9 mouse cellular contexts compared by ENCODE assay signal in the genomic region with DNA sequence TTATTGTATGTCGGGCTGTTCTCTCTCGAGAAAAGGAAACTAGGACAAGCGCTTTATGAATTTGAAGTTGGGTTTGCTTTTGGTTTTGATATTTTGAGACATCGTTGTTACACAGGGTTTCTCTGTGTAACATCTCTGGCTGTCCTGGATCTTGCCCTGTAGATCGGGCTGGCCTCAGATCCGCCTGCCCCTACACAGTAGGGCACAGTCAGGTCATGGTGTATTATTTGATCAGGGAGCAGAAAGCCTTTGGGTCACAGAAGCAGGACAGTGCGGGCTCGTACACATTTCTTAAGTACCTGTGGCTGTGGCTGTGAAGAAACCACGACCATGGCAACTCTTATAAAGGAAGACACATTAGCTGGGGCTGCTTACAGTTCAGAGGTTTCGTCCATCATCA. TPM values are rescaled to one million over a fixed set of nuclear protein-coding genes. Genes with fewer than 3 reads are reported as not detected.
A peak's percentile ranks its signal among the peaks of the same experiment; 100 is the strongest.
DNase-seq lines count a peak whose midpoint lies in the region; ATAC-seq and TF ChIP-seq lines count a peak whose summit lies in the region.
"Had no signal": no experiment of that assay in that cellular context is flagged by ENCODE, and none has a peak within 500 bp of the region (broad histone marks: within the 10 kb centered on the region; RNA-seq: fewer than 3 reads in every experiment).

No protein-coding gene starts in this region.

- peaks cover 25% of the 10 kb centered on the region for H3K4me1 ChIP-seq in heart, embryonic 13.5 days
- H3K4me1 ChIP-seq in MEL (ENCODE audit: control insufficient read depth in 1 of 2, insufficient read depth in 2 of 2, low read length in 2 of 2): peaks cover 0 to 14% of the 10 kb centered on the region in 2 experiments; a peak in 3 of 4 replicates
- peaks cover 34% of the 10 kb centered on the region for H3K4me1 ChIP-seq in hindbrain, embryonic 10.5 days (replicated peaks)
- H3K4me1 ChIP-seq in midbrain, embryonic 10.5 days: peaks cover 38% of the 10 kb centered on the region

- no peaks in the 10 kb centered on the region for H3K27me3 ChIP-seq in heart, embryonic 13.5 days (replicated peaks)
- H3K27me3 ChIP-seq in MEL (ENCODE audit: control insufficient read depth in 1 of 2, insufficient read depth in 2 of 2, low read length in 2 of 2): no peaks in the 10 kb centered on the region
- H3K27me3 ChIP-seq in hindbrain, embryonic 10.5 days (ENCODE audit: insufficient read depth, poor library complexity, severe bottlenecking): no peaks in the 10 kb centered on the region
- H3K27me3 ChIP-seq in midbrain, embryonic 10.5 days (ENCODE audit: low read depth, poor library complexity, severe bottlenecking): no peaks in the 10 kb centered on the region
- H3K27me3 ChIP-seq: Patski had no signal

- no peak for TF ChIP-seq POLR2A in MEL (IDR thresholded peaks at IDR 0.05; ENCODE audit: control insufficient read depth in 1 of 2, insufficient read depth in 1 of 2, low read depth in 1 of 2, low read length in 2 of 2, poor library complexity in 1 of 2)

- ATAC-seq in heart, embryonic 13.5 days (ENCODE audit: extremely low read depth, insufficient number of reproducible peaks, low FRiP score, low TSS enrichment): no peak

- H3K9me3 ChIP-seq in heart, embryonic 13.5 days: no peaks in the 10 kb centered on the region
- no peaks in the 10 kb centered on the region for H3K9me3 ChIP-seq in MEL (replicated peaks; ENCODE audit: insufficient read depth, low read length)
- no peaks in the 10 kb centered on the region for H3K9me3 ChIP-seq in hindbrain, embryonic 10.5 days
- H3K9me3 ChIP-seq in midbrain, embryonic 10.5 days (replicated peaks): no peaks in the 10 kb centered on the region

- H3K4me3 ChIP-seq in heart, embryonic 13.5 days: peak overlapping the region; percentile 86
- H3K4me3 ChIP-seq in MEL (ENCODE audit: control insufficient read depth in 1 of 2, insufficient read depth in 1 of 2, low read depth in 2 of 2, low read length in 2 of 2): peak overlapping the region; percentile 77 to 96
- H3K4me3 ChIP-seq in hindbrain, embryonic 10.5 days: peak overlapping the region; percentile 81
- peak overlapping the region; percentile 84 for H3K4me3 ChIP-seq in midbrain, embryonic 10.5 days

- H3K79me2 ChIP-seq in MEL (ENCODE audit: control insufficient read depth, insufficient read depth, low read length, poor library complexity): peaks cover 16% of the 10 kb centered on the region

- WGBS in heart, embryonic 13.5 days: 19% methylated on average over 10 of the region's 10 CpGs
- WGBS in hindbrain, embryonic 10.5 days: 34% methylated on average over 10 of the region's 10 CpGs
- WGBS in midbrain, embryonic 10.5 days: 38% methylated on average over 10 of the region's 10 CpGs

- no peak for DNase-seq in heart, adult 18-20 months
- peak; percentile 43 for DNase-seq in MEL (ENCODE audit: low read depth, low spot score)
- DNase-seq in hindbrain, embryonic 10.5 days (ENCODE audit: low spot score): no peak
- DNase-seq in midbrain, embryonic 10.5 days (ENCODE audit: low spot score): no peak
- no peak for DNase-seq in left cerebral cortex, adult 8-10 months (ENCODE audit: low spot score in 2 of 2)
- DNase-seq in embryo, embryonic 11 days: no peak
- DNase-seq in layer of hippocampus, adult 11-12 months (ENCODE audit: low spot score): no peak

- peaks cover 41% of the 10 kb centered on the region for H3K36me3 ChIP-seq in heart, embryonic 13.5 days
- peaks cover 0 to 9% of the 10 kb centered on the region in 2 experiments; a peak in 3 of 4 replicates for H3K36me3 ChIP-seq in MEL (ENCODE audit: control insufficient read depth in 1 of 2, insufficient read depth in 2 of 2, low read length in 2 of 2)
- peaks cover 41% of the 10 kb centered on the region for H3K36me3 ChIP-seq in hindbrain, embryonic 10.5 days
- peaks cover 43% of the 10 kb centered on the region for H3K36me3 ChIP-seq in midbrain, embryonic 10.5 days

- H3K4me2 ChIP-seq in heart, embryonic 13.5 days: peak overlapping the region; percentile 78

- TF ChIP-seq EP300 in MEL (IDR thresholded peaks at IDR 0.05; ENCODE audit: low read depth in 1 of 2, low read length in 2 of 2): no peak

- no peak overlapping the region; the same call in 1 of the 2 replicates for H3K27ac ChIP-seq in heart, embryonic 13.5 days (replicated peaks)
- H3K27ac ChIP-seq in MEL (ENCODE audit: control insufficient read depth, low read depth, low read length): no peak overlapping the region; the same call in 1 of the 2 replicates
- H3K27ac ChIP-seq in hindbrain, embryonic 10.5 days: peak overlapping the region; percentile 96
- H3K27ac ChIP-seq in midbrain, embryonic 10.5 days (replicated peaks): peak overlapping the region; percentile 96

- no peak for TF ChIP-seq CTCF in MEL (IDR thresholded peaks at IDR 0.05 in 2 of 3, conservative IDR thresholded peaks at IDR 0.05 in 1 of 3; ENCODE audit: control insufficient read depth in 1 of 3, insufficient read depth in 1 of 3, low read depth in 2 of 3, low read length in 3 of 3, poor library complexity in 1 of 3, severe bottlenecking in 1 of 3)

- H3K9ac ChIP-seq in heart, embryonic 13.5 days: peak overlapping the region; percentile 93
- peak overlapping the region; percentile 97 for H3K9ac ChIP-seq in MEL (ENCODE audit: control insufficient read depth, low read depth, low read length, poor library complexity, severe bottlenecking)

- no peak for TF ChIP-seq RAD21 in MEL (IDR thresholded peaks at IDR 0.05; ENCODE audit: low read depth, low read length)

TF ChIP-seq in MEL, 35 proteins besides CTCF, POLR2A, EP300 and RAD21:
- no peak for TF ChIP-seq ZC3H11A (IDR thresholded peaks at IDR 0.05; ENCODE audit: low read depth, low read length)
- TF ChIP-seq SMC3 (IDR thresholded peaks at IDR 0.05; ENCODE audit: low read depth, low read length): no peak
- no peak for TF ChIP-seq MAFK (IDR thresholded peaks at IDR 0.05; ENCODE audit: borderline replicate concordance, low read depth, low read length)
- no peak for TF ChIP-seq NELFE (IDR thresholded peaks at IDR 0.05; ENCODE audit: low read depth, low read length)
- TF ChIP-seq E2F4 (IDR thresholded peaks at IDR 0.05; ENCODE audit: borderline replicate concordance, low read depth, low read length): no peak
- no peak for TF ChIP-seq CHD1 (IDR thresholded peaks at IDR 0.05; ENCODE audit: low read depth, low read length)
TF ChIP-seq in MEL: peak in this region for 0.

RNA-seq across cellular contexts. Expression of a gene that starts 0.7 kb away (rescaled TPM):
- 131 and 149 TPM in 2 replicates for polyA plus RNA-seq in heart, embryonic 13.5 days (2015; fragmentation: Nextera tagmentation; extraction: Ambion mirVana)
- 100 to 1,000 TPM; 264 to 279 TPM for total RNA-seq in heart, adult 18-20 months (2021)
- 162 and 169 TPM in 2 replicates for total RNA-seq in MEL (2012; rRNA removed)
- polyA plus RNA-seq in MEL (2012; ENCODE audit: insufficient read depth in 1 of 2, insufficient read length in 2 of 2, low read depth in 1 of 2, low replicate concordance in 2 of 2, missing spikeins in 1 of 2): 100 to 1,000 TPM; 172 to 265 TPM
- 75.4 and 78.2 TPM in 2 replicates for polyA plus RNA-seq in hindbrain, embryonic 10.5 days (2016; fragmentation: Nextera tagmentation; extraction: Ambion mirVana)
- polyA plus RNA-seq in midbrain, embryonic 10.5 days (2016; fragmentation: Nextera tagmentation; extraction: Ambion mirVana): 87.0 and 88.6 TPM in 2 replicates
- 10 to 100 TPM; 58.6 to 77.1 (median 69.3) TPM for total RNA-seq in left cerebral cortex, adult 8-10 months (2022)

RNA-seq across cellular contexts. Expression of a gene that starts 36.4 kb away (rescaled TPM):
- 4.2 and 4.7 TPM in 2 replicates for polyA plus RNA-seq in heart, embryonic 13.5 days (2015; fragmentation: Nextera tagmentation; extraction: Ambion mirVana)
- 1 to 10 TPM; 6.2 to 6.3 TPM for total RNA-seq in heart, adult 18-20 months (2021)
- total RNA-seq in MEL (2012; rRNA removed): 1.5 and 1.9 TPM in 2 replicates
- polyA plus RNA-seq in MEL (2012; ENCODE audit: insufficient read depth in 1 of 2, insufficient read length in 2 of 2, low read depth in 1 of 2, low replicate concordance in 2 of 2, missing spikeins in 1 of 2): 1 to 10 TPM in 1 of 2 experiments, not detected in 1; 3.0 TPM
- 5.6 and 6.1 TPM in 2 replicates for polyA plus RNA-seq in hindbrain, embryonic 10.5 days (2016; fragmentation: Nextera tagmentation; extraction: Ambion mirVana)
- 10.4 and 14.8 TPM in 2 replicates for polyA plus RNA-seq in midbrain, embryonic 10.5 days (2016; fragmentation: Nextera tagmentation; extraction: Ambion mirVana)
- 10 to 100 TPM; 11.6 to 13.2 (median 12.2) TPM for total RNA-seq in left cerebral cortex, adult 8-10 months (2022)

RNA-seq across cellular contexts. Expression of a gene that starts 47.4 kb away (rescaled TPM):
- 46.8 and 51.9 TPM in 2 replicates for polyA plus RNA-seq in heart, embryonic 13.5 days (2015; fragmentation: Nextera tagmentation; extraction: Ambion mirVana)
- 10 to 100 TPM; 21.4 to 22.3 TPM for total RNA-seq in heart, adult 18-20 months (2021)
- 197 and 211 TPM in 2 replicates for total RNA-seq in MEL (2012; rRNA removed)
- polyA plus RNA-seq in MEL (2012; ENCODE audit: insufficient read depth in 1 of 2, insufficient read length in 2 of 2, low read depth in 1 of 2, low replicate concordance in 2 of 2, missing spikeins in 1 of 2): 100 to 1,000 TPM in 1 of 2 experiments, 10 to 100 TPM in 1; 64.7 to 199 TPM
- polyA plus RNA-seq in hindbrain, embryonic 10.5 days (2016; fragmentation: Nextera tagmentation; extraction: Ambion mirVana): 67.1 and 94.3 TPM in 2 replicates
- 89.0 and 100 TPM in 2 replicates for polyA plus RNA-seq in midbrain, embryonic 10.5 days (2016; fragmentation: Nextera tagmentation; extraction: Ambion mirVana)
- total RNA-seq in left cerebral cortex, adult 8-10 months (2022): 10 to 100 TPM; 33.9 to 37.9 (median 37.5) TPM

RNA-seq across cellular contexts. Expression of a gene that starts 47.5 kb away (rescaled TPM):
- polyA plus RNA-seq in heart, embryonic 13.5 days (2015; fragmentation: Nextera tagmentation; extraction: Ambion mirVana): 138 and 158 TPM in 2 replicates
- total RNA-seq in heart, adult 18-20 months (2021): 10 to 100 TPM; 92.8 to 99.7 TPM
- 297 and 330 TPM in 2 replicates for total RNA-seq in MEL (2012; rRNA removed)
- 100 to 1,000 TPM; 316 to 356 TPM for polyA plus RNA-seq in MEL (2012; ENCODE audit: insufficient read depth in 1 of 2, insufficient read length in 2 of 2, low read depth in 1 of 2, low replicate concordance in 2 of 2, missing spikeins in 1 of 2)
- 231 and 236 TPM in 2 replicates for polyA plus RNA-seq in hindbrain, embryonic 10.5 days (2016; fragmentation: Nextera tagmentation; extraction: Ambion mirVana)
- 247 and 261 TPM in 2 replicates for polyA plus RNA-seq in midbrain, embryonic 10.5 days (2016; fragmentation: Nextera tagmentation; extraction: Ambion mirVana)
- total RNA-seq in left cerebral cortex, adult 8-10 months (2022): 100 to 1,000 TPM; 116 to 122 (median 118) TPM

Comparison
In these comparisons a context has a peak if more than half of its experiments do, and no peak if none do; other contexts are left out.
1. H3K27ac ChIP-seq: peak in hindbrain, embryonic 10.5 days (single experiment) and midbrain, embryonic 10.5 days (single experiment); none in heart, embryonic 13.5 days (single experiment) and MEL (single experiment).
2. Peak in every context shown above with its lines, with median percentiles within 50 percentile points of each other: H3K4me3 ChIP-seq.